Mouse (Mus musculus): ENCODE data around the gene Tssk2. TPM values are rescaled to one million over a fixed set of nuclear protein-coding genes. Genes with fewer than 3 reads are reported as not detected.

The Tssk2 gene
- polyA plus RNA-seq, 1 experiment from 2014 or later: not detected

GRCm38 (mm10) chr16:17920586-17920985 is 22.1 kb downstream of the Tssk2 start:
- no peak overlapping the region for H3K4me3 ChIP-seq (ENCODE audit: low read depth, low read length)
- 12% methylated on average over 20 of the region's 20 CpGs for WGBS
- no peak for ATAC-seq (replicated peaks; ENCODE audit: low FRiP score, low TSS enrichment, low read depth)
- DNase-seq (ENCODE audit: low spot score): no peak
- peak overlapping the region; percentile 97; the same call in 1 of the 2 replicates for H3K4me2 ChIP-seq (ENCODE audit: low read length)
- peaks cover 16% of the 10 kb centered on the region for H3K4me1 ChIP-seq (replicated peaks; ENCODE audit: control insufficient read depth, insufficient read depth, low read length)
- peaks cover 41% of the 10 kb centered on the region for H3K27me3 ChIP-seq (replicated peaks; ENCODE audit: control insufficient read depth, insufficient read depth, low read length)
- H3K9ac ChIP-seq (ENCODE audit: low read length): 0 out of 2 replicates have a peak overlapping the region, but pooled peaks have one; percentile 13
- H3K36me3 ChIP-seq (ENCODE audit: control insufficient read depth, insufficient read depth, low read length): peaks cover 9% of the 10 kb centered on the region; the same call in 1 of the 2 replicates
- H3K27ac ChIP-seq (ENCODE audit: low read depth): no peak overlapping the region
- no peaks in the 10 kb centered on the region for H3K9me3 ChIP-seq (ENCODE audit: control insufficient read depth, low read length)

DNA sequence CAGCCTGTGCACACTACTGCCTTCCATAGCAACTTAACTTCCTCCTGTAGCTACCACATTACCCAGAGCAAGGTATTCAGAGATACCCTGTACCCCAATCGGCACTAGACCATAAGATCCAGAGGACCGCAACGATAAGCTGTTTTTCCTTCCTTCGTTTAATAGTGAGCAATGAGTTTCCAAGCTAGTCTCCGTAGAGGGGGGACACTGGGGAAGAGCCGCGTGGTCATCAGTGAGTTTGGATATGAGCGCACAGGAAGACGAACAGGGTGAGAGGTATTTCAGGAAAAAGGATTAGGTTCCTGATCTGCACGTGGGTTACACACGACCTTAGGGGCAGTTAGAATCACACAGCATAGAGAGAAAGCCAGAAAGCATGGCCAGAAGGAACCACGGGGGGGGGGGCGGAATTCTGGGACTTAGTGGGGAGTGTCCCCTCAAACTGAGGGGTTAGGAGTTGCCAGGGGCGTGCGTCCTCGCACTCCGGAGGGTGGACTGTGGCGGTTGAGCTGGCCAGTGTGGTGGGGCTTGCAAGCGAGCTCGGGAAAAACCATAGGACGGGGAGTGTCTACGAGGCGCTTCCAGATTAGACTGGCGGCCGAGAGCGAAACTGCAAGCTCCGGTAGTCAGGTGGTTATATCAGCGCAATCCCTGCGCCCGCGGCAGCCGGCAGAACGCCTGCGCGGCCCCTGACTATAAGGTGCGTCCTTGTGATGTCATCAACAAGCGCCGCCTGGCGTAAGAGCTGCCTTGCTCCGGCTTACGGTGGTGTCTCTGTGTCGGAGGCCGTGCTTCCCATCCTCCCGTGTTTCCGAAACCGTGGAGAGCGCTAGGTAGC is 23.1 kb downstream of the Tssk2 start:
- DNase-seq (ENCODE audit: low spot score): peak; percentile 98
- Histone ChIP-seq H3K4me3 (ENCODE audit: low read depth, low read length) (peak overlapping the region; percentile 98), H3K4me2 (ENCODE audit: low read length) (peak overlapping the region; percentile 97), H3K27ac (ENCODE audit: low read depth) (peak overlapping the region; percentile 78), H3K9me3 (ENCODE audit: control insufficient read depth, low read length) (no peaks in the 10 kb centered on the region), H3K9ac (ENCODE audit: low read length) (peak overlapping the region; percentile 90), H3K36me3 (ENCODE audit: control insufficient read depth, insufficient read depth, low read length) (peaks cover 15% of the 10 kb centered on the region; the same call in 1 of the 2 replicates), H3K27me3 (replicated peaks; ENCODE audit: control insufficient read depth, insufficient read depth, low read length) (peaks cover 32% of the 10 kb centered on the region), H3K4me1 (replicated peaks; ENCODE audit: control insufficient read depth, insufficient read depth, low read length) (peaks cover 16% of the 10 kb centered on the region)
- peak; percentile 92 for ATAC-seq (replicated peaks; ENCODE audit: low FRiP score, low TSS enrichment, low read depth)
- 1% methylated on average over 46 of the region's 47 CpGs for WGBS

DNA sequence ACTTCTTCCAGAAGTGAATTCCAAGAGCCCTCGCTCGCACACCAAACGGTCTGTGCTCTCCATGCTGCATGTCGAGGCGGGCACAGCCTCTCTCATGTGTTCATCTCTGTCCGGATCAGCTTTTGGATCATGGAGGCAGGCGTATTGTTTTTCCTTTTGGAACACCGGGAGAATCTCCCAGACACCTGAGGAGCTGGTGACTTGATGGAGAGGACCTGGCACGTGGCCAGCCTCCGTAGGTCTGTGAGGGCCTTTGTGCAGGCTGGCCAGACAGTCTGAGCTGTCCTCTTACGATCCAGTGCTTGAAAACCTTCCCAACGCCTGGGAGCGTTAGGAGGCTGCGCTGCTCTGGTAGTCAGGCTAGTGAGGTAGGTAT is 23.7 kb downstream of the Tssk2 start:
- under 1% methylated on average over 14 of the region's 14 CpGs for WGBS
- Histone ChIP-seq H3K9me3 (ENCODE audit: control insufficient read depth, low read length) (no peaks in the 10 kb centered on the region), H3K27me3 (replicated peaks; ENCODE audit: control insufficient read depth, insufficient read depth, low read length) (peaks cover 26% of the 10 kb centered on the region), H3K4me3 (ENCODE audit: low read depth, low read length) (peak overlapping the region; percentile 98), H3K36me3 (ENCODE audit: control insufficient read depth, insufficient read depth, low read length) (peaks cover 15% of the 10 kb centered on the region; the same call in 1 of the 2 replicates), H3K4me1 (replicated peaks; ENCODE audit: control insufficient read depth, insufficient read depth, low read length) (peaks cover 22% of the 10 kb centered on the region), H3K9ac (ENCODE audit: low read length) (peak overlapping the region; percentile 90), H3K27ac (ENCODE audit: low read depth) (peak overlapping the region; percentile 77), H3K4me2 (ENCODE audit: low read length) (peak overlapping the region; percentile 97)
- ATAC-seq (replicated peaks; ENCODE audit: low FRiP score, low TSS enrichment, low read depth) (peak; percentile 20), DNase-seq (ENCODE audit: low spot score) (no peak)

DNA sequence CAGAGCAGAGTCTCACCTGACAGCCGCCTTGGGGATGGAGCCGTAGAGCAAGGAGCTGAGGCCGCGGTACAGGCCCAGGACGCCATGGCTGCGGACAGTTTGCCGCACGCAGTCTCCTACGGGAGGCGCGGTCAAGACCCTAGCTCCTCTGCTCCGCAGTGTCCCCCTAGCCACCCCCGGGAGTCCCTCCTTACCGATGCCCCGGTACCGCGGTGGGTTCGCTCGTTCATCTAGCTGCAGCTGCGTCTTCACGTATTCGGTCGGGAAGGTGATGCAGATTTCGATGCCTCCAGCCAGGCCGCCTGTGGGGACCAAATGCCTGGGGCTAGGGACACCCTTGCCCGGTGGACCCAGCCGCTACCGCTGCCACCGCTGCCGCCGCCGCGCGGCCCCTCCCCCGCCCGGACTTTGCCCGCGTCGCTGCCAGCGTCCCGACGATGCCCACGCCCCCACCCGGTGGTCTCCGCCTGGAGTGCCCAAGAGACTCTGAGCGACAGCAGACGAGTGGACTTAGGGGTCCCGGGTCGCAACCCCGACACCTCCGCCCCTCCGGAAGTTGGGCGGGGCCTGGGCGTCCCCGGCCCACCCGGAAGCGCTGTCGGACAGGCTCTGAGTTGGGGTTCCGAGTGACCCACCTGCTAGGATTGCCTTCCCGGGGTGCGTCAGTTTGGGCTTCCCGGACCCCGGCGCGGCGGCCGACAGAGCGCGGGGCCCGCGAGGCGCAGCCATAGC is 29.1 kb downstream of the Tssk2 start:
- H3K4me3 ChIP-seq (ENCODE audit: low read depth, low read length): peak overlapping the region; percentile 66
- DNase-seq (ENCODE audit: low spot score) (peak; percentile 80), ATAC-seq (replicated peaks; ENCODE audit: low FRiP score, low TSS enrichment, low read depth) (peak; percentile 22; the same call in 1 of the 2 replicates)
- peak overlapping the region; percentile 85 for H3K27ac ChIP-seq (ENCODE audit: low read depth)
- peak overlapping the region; percentile 97 for H3K4me2 ChIP-seq (ENCODE audit: low read length)
- under 1% methylated on average over 67 of the region's 72 CpGs for WGBS
- no peaks in the 10 kb centered on the region for H3K9me3 ChIP-seq (ENCODE audit: control insufficient read depth, low read length)
- no peaks in the 10 kb centered on the region for H3K27me3 ChIP-seq (replicated peaks; ENCODE audit: control insufficient read depth, insufficient read depth, low read length)
- H3K4me1 ChIP-seq (replicated peaks; ENCODE audit: control insufficient read depth, insufficient read depth, low read length): peaks cover 9% of the 10 kb centered on the region
- peak overlapping the region; percentile 75 for H3K9ac ChIP-seq (ENCODE audit: low read length)
- peaks cover 15% of the 10 kb centered on the region; the same call in 1 of the 2 replicates for H3K36me3 ChIP-seq (ENCODE audit: control insufficient read depth, insufficient read depth, low read length)

DNA sequence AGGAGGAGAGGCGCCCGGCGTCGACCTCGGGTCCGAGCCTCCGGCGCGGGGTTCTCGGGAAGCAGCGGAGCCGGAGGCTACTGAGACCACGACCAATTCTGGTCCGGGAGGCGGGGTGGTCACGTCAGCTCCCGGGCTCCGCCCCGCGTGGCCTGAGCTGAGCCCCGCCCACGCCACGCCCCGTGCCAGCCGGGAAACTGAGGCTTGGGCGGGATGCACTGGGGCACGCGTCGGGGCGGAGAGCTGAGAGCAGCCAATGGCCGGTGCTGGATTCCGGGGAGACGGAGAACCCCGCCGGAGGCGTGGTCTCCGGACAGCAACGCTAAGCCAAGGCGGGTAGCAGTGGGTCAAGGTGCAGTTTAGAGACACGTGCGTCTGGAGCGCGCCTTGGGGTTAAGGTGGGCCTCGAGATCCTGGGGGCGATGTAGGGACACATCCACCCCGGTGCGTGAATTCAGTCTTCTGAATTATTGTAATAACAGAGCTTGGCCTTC is 29.7 kb downstream of the Tssk2 start, which contains the start of gene Slc25a1:
TSS of gene Slc25a1 (minus strand) at position 133 of the 494 bp plus-strand sequence.
- Histone ChIP-seq H3K27me3 (replicated peaks; ENCODE audit: control insufficient read depth, insufficient read depth, low read length) (no peaks in the 10 kb centered on the region), H3K9ac (ENCODE audit: low read length) (peak within 1 kb of the TSS; percentile 75), H3K4me2 (ENCODE audit: low read length) (peak within 1 kb of the TSS; percentile 97), H3K27ac (ENCODE audit: low read depth) (peak within 1 kb of the TSS; percentile 85), H3K4me1 (replicated peaks; ENCODE audit: control insufficient read depth, insufficient read depth, low read length) (peaks cover 6% of the 10 kb centered on the region; the same call in 1 of the 2 replicates), H3K36me3 (ENCODE audit: control insufficient read depth, insufficient read depth, low read length) (peaks cover 15% of the 10 kb centered on the region; the same call in 1 of the 2 replicates), H3K9me3 (ENCODE audit: control insufficient read depth, low read length) (no peaks in the 10 kb centered on the region), H3K4me3 (ENCODE audit: low read depth, low read length) (peak within 1 kb of the TSS; percentile 66)
- ATAC-seq (replicated peaks; ENCODE audit: low FRiP score, low TSS enrichment, low read depth) (peak; percentile 82), DNase-seq (ENCODE audit: low spot score) (peak; percentile 85)
- WGBS: 0% methylated on average over 47 of the region's 47 CpGs

DNA sequence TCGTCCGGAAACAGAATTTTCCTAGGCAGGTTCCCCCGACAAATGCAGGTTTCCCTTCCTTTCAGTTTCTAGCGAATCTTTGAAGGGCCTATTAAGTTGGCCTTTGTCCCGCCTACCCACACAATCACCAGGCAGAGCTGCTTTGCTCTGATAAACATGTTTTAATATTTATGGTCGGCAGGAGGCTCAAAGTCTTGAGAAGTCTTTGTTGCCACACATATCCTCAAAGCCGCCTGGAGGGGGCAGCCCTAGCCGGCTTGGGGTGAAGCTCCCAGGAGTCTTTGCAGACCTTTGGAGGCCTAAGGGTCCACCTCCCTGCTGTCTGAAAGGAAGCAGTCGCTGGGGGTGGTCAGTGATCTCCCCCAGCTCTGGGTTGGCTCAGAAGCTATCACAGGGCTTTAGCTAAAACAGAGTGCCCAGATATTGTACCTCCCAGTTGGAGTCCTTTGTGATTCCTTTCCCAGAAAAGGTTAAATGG is 30.2 kb downstream of the Tssk2 start:
- peaks cover 6% of the 10 kb centered on the region; the same call in 1 of the 2 replicates for H3K4me1 ChIP-seq (replicated peaks; ENCODE audit: control insufficient read depth, insufficient read depth, low read length)
- peak overlapping the region; percentile 66 for H3K4me3 ChIP-seq (ENCODE audit: low read depth, low read length)
- H3K9ac ChIP-seq (ENCODE audit: low read length): peak overlapping the region; percentile 75
- peak overlapping the region; percentile 97 for H3K4me2 ChIP-seq (ENCODE audit: low read length)
- peak; percentile 63 for ATAC-seq (replicated peaks; ENCODE audit: low FRiP score, low TSS enrichment, low read depth)
- peak overlapping the region; percentile 85 for H3K27ac ChIP-seq (ENCODE audit: low read depth)
- H3K36me3 ChIP-seq (ENCODE audit: control insufficient read depth, insufficient read depth, low read length): peaks cover 15% of the 10 kb centered on the region; the same call in 1 of the 2 replicates
- peak; percentile 84 for DNase-seq (ENCODE audit: low spot score)
- WGBS: 1% methylated on average over 9 of the region's 9 CpGs
- H3K9me3 ChIP-seq (ENCODE audit: control insufficient read depth, low read length): no peaks in the 10 kb centered on the region
- no peaks in the 10 kb centered on the region for H3K27me3 ChIP-seq (replicated peaks; ENCODE audit: control insufficient read depth, insufficient read depth, low read length)

- H3K9me3 ChIP-seq (ENCODE audit: control insufficient read depth, low read length): no peaks in the 10 kb centered on the region
- peaks cover 15% of the 10 kb centered on the region; the same call in 1 of the 2 replicates for H3K36me3 ChIP-seq (ENCODE audit: control insufficient read depth, insufficient read depth, low read length)
- H3K4me3 ChIP-seq (ENCODE audit: low read depth, low read length): no peak overlapping the region
- no peak for DNase-seq (ENCODE audit: low spot score)
- H3K4me1 ChIP-seq (replicated peaks; ENCODE audit: control insufficient read depth, insufficient read depth, low read length): peaks cover 6% of the 10 kb centered on the region; the same call in 1 of the 2 replicates
- no peak overlapping the region; the same call in 1 of the 2 replicates for H3K4me2 ChIP-seq (ENCODE audit: low read length)
- peak overlapping the region; percentile 85; the same call in 1 of the 2 replicates for H3K27ac ChIP-seq (ENCODE audit: low read depth)
- ATAC-seq (replicated peaks; ENCODE audit: low FRiP score, low TSS enrichment, low read depth): no peak
- no peaks in the 10 kb centered on the region for H3K27me3 ChIP-seq (replicated peaks; ENCODE audit: control insufficient read depth, insufficient read depth, low read length)
- no peak overlapping the region for H3K9ac ChIP-seq (ENCODE audit: low read length)
- WGBS: 28% methylated on average over 2 of the region's 2 CpGs
Observed at GRCm38 (mm10) chr16:17929211-17929610, 30.8 kb downstream of the Tssk2 start.

DNA sequence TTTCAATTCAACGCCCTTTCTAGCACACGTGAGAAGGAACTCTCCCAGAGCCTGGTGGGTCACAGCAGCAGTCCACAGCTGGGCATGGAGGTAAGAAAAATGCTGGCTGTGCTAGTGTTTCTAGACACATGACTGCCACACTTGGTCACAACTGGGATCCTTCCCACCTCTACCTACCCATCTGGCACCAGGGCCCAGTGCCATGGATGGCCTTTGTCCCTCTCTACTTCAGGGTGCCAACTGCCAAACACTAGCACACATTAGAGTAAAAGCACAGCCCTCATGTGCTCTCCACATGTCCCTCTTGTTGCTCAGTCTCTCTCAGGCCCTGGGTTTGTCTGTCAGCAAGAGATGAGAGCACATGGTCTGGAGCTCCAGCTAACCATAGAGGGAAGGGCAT is 31.2 kb downstream of the Tssk2 start:
- Histone ChIP-seq H3K9me3 (ENCODE audit: control insufficient read depth, low read length) (no peaks in the 10 kb centered on the region), H3K36me3 (ENCODE audit: control insufficient read depth, insufficient read depth, low read length) (peaks cover 15% of the 10 kb centered on the region; the same call in 1 of the 2 replicates), H3K27ac (ENCODE audit: low read depth) (no peak overlapping the region), H3K4me2 (ENCODE audit: low read length) (no peak overlapping the region), H3K27me3 (replicated peaks; ENCODE audit: control insufficient read depth, insufficient read depth, low read length) (no peaks in the 10 kb centered on the region), H3K9ac (ENCODE audit: low read length) (no peak overlapping the region), H3K4me3 (ENCODE audit: low read depth, low read length) (no peak overlapping the region), H3K4me1 (replicated peaks; ENCODE audit: control insufficient read depth, insufficient read depth, low read length) (peaks cover 6% of the 10 kb centered on the region; the same call in 1 of the 2 replicates)
- 77% methylated on average over 2 of the region's 2 CpGs for WGBS
- DNase-seq (ENCODE audit: low spot score) (no peak), ATAC-seq (replicated peaks; ENCODE audit: low FRiP score, low TSS enrichment, low read depth) (no peak)
